Mouse (Mus musculus) cerebellum, adult 2 months (tissue): Measurements from ENCODE around the gene 2810006K23Rik. TPM values are rescaled to one million over a fixed set of nuclear protein-coding genes. Genes with fewer than 3 reads are reported as not detected.
A peak's percentile ranks its signal among the peaks of the same experiment; 100 is the strongest.
"Not testable (repeated sequence)": the region's sequence is repeated elsewhere in the genome, so short reads cannot be mapped to it uniquely, and the experiment has no call there.

ENCODE experiments used
- DNase-seq, 2 experiments: peaks; one replicate each; pipeline ENCODE4 v3.0.0; 2021
- H3K27ac ChIP-seq: fragments of 200-500 bp; 2 replicates; pipeline ENCODE4 v1.5.1; 2012; ENCODE audit warnings: low read length, control low read depth, inconsistent platforms; ENCODE audit not compliant: insufficient read depth
- H3K27me3 ChIP-seq: fragments of 200-500 bp; 2 replicates; pipeline ENCODE4 v1.6.1; 2012; ENCODE audit warnings: inconsistent platforms, mild to moderate bottlenecking, low read length, moderate library complexity; ENCODE audit not compliant: control insufficient read depth, insufficient read depth
- H3K4me1 ChIP-seq: fragments of 200-500 bp; 2 replicates; pipeline ENCODE4 v1.6.1; 2011; ENCODE audit warnings: low read length; ENCODE audit not compliant: control insufficient read depth, insufficient read depth
- H3K4me3 ChIP-seq: fragments of 200-500 bp; replicated peaks from 2 replicates; pipeline ENCODE3; 2011; ENCODE audit warnings: mild to moderate bottlenecking, low read depth, low read length, control low read depth; ENCODE audit not compliant: insufficient read depth
- CTCF ChIP-seq: fragments of 200-500 bp; IDR thresholded peaks from 2 replicates; pipeline ENCODE4 v1.5.1; 2011; ENCODE audit warnings: low read depth, mild to moderate bottlenecking, control low read depth, low read length, moderate library complexity, borderline replicate concordance; ENCODE audit not compliant: insufficient read depth
- POLR2A ChIP-seq: fragments of 200-500 bp; IDR thresholded peaks from 2 replicates; pipeline ENCODE4 v1.6.1; 2011; ENCODE audit warnings: low read length, control low read depth, borderline replicate concordance; ENCODE audit not compliant: insufficient read depth
- WGBS: fragments of 180-500 bp; shearing (Covaris S2); methylation state at CpG from one replicate; pipeline ENCODE4 v1.1.7; 2018; 5-methylcytosine and 5-hydroxymethylcytosine counted together
- polyA plus RNA-seq: library from polyadenylated mRNA; depleted of rRNA; stranded (reverse); fragments of >200 nt; gene quantifications from 2 replicates; pipeline ENCODE4 v1.2.3, GENCODE M21; 2012

Gene 2810006K23Rik
- polyA plus RNA-seq, 1 experiment, result 10.5 TPM

GRCm38 (mm10) chr5:124355425-124355959, 27.6 kb downstream of the 2810006K23Rik start:
- peak; percentile 38 to 40 for DNase-seq
- H3K27ac ChIP-seq, result no peak overlapping the region
- no peaks in the 10 kb centered on the region for H3K27me3 ChIP-seq
- 1% methylated on average over 12 of the region's 12 CpGs for WGBS
- peaks cover 12% of the 10 kb centered on the region for H3K4me1 ChIP-seq
- TF ChIP-seq CTCF (no peak), POLR2A (no peak)
- peak overlapping the region; percentile 87 for H3K4me3 ChIP-seq

DNA sequence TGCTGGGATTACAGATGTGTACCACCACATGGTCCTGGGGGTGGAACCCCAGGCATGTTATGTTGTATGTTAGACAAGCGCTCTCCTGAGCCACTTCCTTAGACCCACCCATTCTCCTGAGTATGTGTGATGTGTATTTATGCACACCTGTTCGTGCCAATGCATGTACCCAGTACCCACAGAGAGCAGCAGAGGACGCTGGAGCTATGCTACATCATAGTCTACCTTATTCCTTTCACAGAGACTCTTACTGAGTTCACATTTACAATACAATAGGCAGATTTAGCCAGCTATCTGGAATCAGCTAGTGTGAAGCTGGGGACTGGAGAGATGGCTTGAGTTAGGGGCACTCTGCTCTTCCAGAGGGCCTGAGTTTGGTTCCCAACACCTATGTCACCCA, 28.8 kb downstream of the 2810006K23Rik start:
- no peak for DNase-seq
- WGBS, result 66% methylated on average over 3 of the region's 3 CpGs
- TF ChIP-seq POLR2A (no peak), CTCF (no peak)
- Histone ChIP-seq H3K27me3 (no peaks in the 10 kb centered on the region), H3K4me3 (no peak overlapping the region), H3K4me1 (peaks cover 4% of the 10 kb centered on the region), H3K27ac (no peak overlapping the region)

DNA sequence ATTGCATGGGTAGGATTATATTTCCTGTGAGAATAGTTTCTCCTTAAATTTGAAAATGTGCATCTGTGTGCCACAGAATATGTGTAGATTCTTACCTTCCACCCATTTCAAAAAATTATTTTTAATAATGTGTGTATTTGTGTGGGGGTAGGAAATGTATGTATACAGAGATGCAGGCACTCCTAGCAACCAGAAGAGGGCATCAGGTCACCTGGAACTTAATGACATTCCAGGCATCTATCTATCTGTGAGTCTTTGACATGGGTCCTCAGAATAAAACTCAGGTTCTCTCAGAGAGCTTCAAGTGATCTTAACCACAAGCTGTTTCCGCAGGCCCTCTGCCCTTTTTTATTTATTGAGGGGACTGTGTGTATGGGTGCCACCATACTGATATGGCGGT, 31.8 kb downstream of the 2810006K23Rik start:
- no peak for DNase-seq
- Histone ChIP-seq H3K4me3 (no peak overlapping the region), H3K4me1 (no peaks in the 10 kb centered on the region), H3K27ac (no peak overlapping the region), H3K27me3 (no peaks in the 10 kb centered on the region)
- TF ChIP-seq CTCF, result peak; percentile 20; the same call in 1 of the 2 replicates
- TF ChIP-seq POLR2A, result no peak
- WGBS, result 92% methylated on average over 2 of the region's 2 CpGs

- DNase-seq, H3K4me1 ChIP-seq, H3K27me3 ChIP-seq, H3K27ac ChIP-seq, H3K4me3 ChIP-seq: not testable (repeated sequence)
- WGBS, result 89% methylated on average over 5 of the region's 5 CpGs
Observed at GRCm38 (mm10) chr5:124362982-124363381, 35.1 kb downstream of the 2810006K23Rik start, which contains the start of gene Cdk2ap1. Gene Cdk2ap1 (minus strand): TSS chr5:124363082.

- no peak for DNase-seq
- H3K4me3 ChIP-seq, result no peak overlapping the region
- no peak overlapping the region for H3K27ac ChIP-seq
- 66% methylated on average over 6 of the region's 6 CpGs for WGBS
- TF ChIP-seq POLR2A (no peak), CTCF (no peak)
- H3K4me1 ChIP-seq, result no peaks in the 10 kb centered on the region
- H3K27me3 ChIP-seq, result no peaks in the 10 kb centered on the region
Observed at GRCm38 (mm10) chr5:124364173-124364918, 36.5 kb downstream of the 2810006K23Rik start.

- Histone ChIP-seq H3K27ac (no peak overlapping the region), H3K4me3 (no peak overlapping the region), H3K27me3 (no peaks in the 10 kb centered on the region), H3K4me1 (no peaks in the 10 kb centered on the region)
- 73% methylated on average over 2 of the region's 2 CpGs for WGBS
- TF ChIP-seq POLR2A, result no peak
- TF ChIP-seq CTCF, result no peak
- no peak for DNase-seq
Observed at GRCm38 (mm10) chr5:124365754-124366153, 37.9 kb downstream of the 2810006K23Rik start.

GRCm38 (mm10) chr5:124366721-124367120, 38.8 kb downstream of the 2810006K23Rik start:
- no peaks in the 10 kb centered on the region for H3K27me3 ChIP-seq
- 61% methylated on average over 3 of the region's 3 CpGs for WGBS
- no peaks in the 10 kb centered on the region for H3K4me1 ChIP-seq
- no peak for TF ChIP-seq POLR2A
- TF ChIP-seq CTCF, result no peak
- no peak for DNase-seq
- H3K27ac ChIP-seq, result no peak overlapping the region
- H3K4me3 ChIP-seq, result no peak overlapping the region

DNA sequence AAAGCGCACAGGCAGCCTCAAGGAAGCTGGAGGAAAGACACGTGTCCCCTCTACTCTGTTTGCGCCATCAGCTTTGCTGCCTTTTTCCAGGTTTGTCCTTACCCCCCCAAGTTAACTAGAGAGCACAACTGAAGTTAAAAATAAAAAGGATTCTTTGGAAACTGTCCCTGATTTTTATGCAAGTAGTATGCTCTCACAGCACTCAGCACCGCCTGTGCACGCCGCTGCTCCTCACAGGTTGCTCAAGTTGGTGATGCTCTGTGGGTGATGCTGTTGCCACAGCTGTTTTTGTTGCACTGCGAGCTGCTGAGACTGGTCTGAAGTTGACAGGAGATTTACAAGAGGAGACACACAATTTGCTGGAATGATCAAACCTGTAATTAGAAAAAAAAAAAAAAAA, 46.4 kb downstream of the 2810006K23Rik start:
- DNase-seq, result no peak
- WGBS, result 95% methylated on average over 7 of the region's 7 CpGs

More for the DNA sequence above, 46.4 kb downstream of the 2810006K23Rik start:
- Histone ChIP-seq H3K27ac (no peak overlapping the region), H3K27me3 (no peaks in the 10 kb centered on the region; the same call in 1 of the 2 replicates), H3K4me3 (no peak overlapping the region), H3K4me1 (no peaks in the 10 kb centered on the region)
- TF ChIP-seq CTCF, result no peak
- no peak for TF ChIP-seq POLR2A
